Mouse (Mus musculus) neural tube, embryonic 13.5 days (tissue): ENCODE measurements around the gene Olfr877. TPM values are rescaled to one million over a fixed set of nuclear protein-coding genes. Genes with fewer than 3 reads are reported as not detected.

ENCODE experiments used
- ATAC-seq: fragments of 200-750 bp; cut with Nextera tagmentation; 2 replicates; pipeline ENCODE4 v1.8.0; 2017; ENCODE audit warnings: low read depth, mild to moderate bottlenecking, moderate TSS enrichment, moderate library complexity
- H3K27ac ChIP-seq: fragments of 300-500 bp; sonication (generic); replicated peaks from 2 replicates; pipeline ENCODE4 v1.5.1; 2015; ENCODE audit warnings: moderate library complexity, mild to moderate bottlenecking, inconsistent platforms
- H3K27me3 ChIP-seq: fragments of 300-500 bp; sonication (generic); 2 replicates; pipeline ENCODE4 v1.6.1; 2015; ENCODE audit warnings: mild to moderate bottlenecking, inconsistent platforms
- H3K36me3 ChIP-seq: fragments of 300-500 bp; sonication (generic); 2 replicates; pipeline ENCODE4 v1.6.1; 2015; ENCODE audit warnings: mild to moderate bottlenecking, inconsistent platforms
- H3K4me1 ChIP-seq: fragments of 300-500 bp; sonication (generic); replicated peaks from 2 replicates; pipeline ENCODE4 v1.6.1; 2015; ENCODE audit warnings: inconsistent platforms
- H3K4me2 ChIP-seq: fragments of 300-500 bp; sonication (generic); 2 replicates; pipeline ENCODE4 v1.6.1; 2015; ENCODE audit warnings: inconsistent platforms, mild to moderate bottlenecking, moderate library complexity
- H3K4me3 ChIP-seq: fragments of 300-500 bp; sonication (generic); 2 replicates; pipeline ENCODE4 v1.5.1; 2015; ENCODE audit warnings: mild to moderate bottlenecking, inconsistent platforms
- H3K9ac ChIP-seq: fragments of 300-500 bp; sonication (generic); 2 replicates; pipeline ENCODE4 v1.6.1; 2015; ENCODE audit warnings: moderate library complexity, mild to moderate bottlenecking, inconsistent platforms
- H3K9me3 ChIP-seq: fragments of 300-500 bp; sonication (generic); 2 replicates; pipeline ENCODE4 v1.6.1; 2016; ENCODE audit warnings: inconsistent platforms
- WGBS: fragments of 180-500 bp; shearing (Covaris S2); methylation state at CpG from one replicate; pipeline ENCODE4 v1.1.7; 2015; 5-methylcytosine and 5-hydroxymethylcytosine counted together
- polyA plus RNA-seq: library from polyadenylated mRNA; unstranded; fragments of >200 nt; fragmentation: Nextera tagmentation; extraction: Ambion mirVana; gene quantifications from 2 replicates; pipeline ENCODE4 v1.2.1, GENCODE M21; 2015

Olfr877 gene
- polyA plus RNA-seq: not detected in 2 replicates

DNA sequence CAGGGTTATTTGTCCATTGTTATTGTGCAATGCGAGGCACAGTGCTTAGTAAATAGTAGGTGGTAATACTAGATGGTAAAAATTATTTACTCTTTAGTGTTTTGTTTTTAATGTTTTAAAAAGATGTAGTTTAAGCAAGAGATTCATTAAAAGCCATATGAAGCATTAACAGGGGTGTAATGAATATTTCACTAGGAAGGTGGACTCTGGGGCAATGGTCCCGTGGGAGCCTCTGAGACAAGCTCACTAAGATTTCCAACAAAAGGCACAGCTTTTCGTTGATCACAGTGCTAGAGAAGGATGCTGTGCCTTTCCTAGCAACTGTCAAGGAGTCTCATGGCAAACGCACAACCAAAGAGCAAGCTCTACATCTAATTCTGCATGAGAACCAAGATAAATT, at the start of gene Olfr877:
TSS of gene Olfr877 (plus strand) at position 301 of the 400 bp plus-strand sequence.
- H3K9ac ChIP-seq: no peak within 1 kb of the TSS
- H3K27ac ChIP-seq: no peak within 1 kb of the TSS
- ATAC-seq: no peak
- no peaks in the 10 kb centered on the region for H3K4me1 ChIP-seq
- WGBS: 85% methylated on average over 4 of the region's 4 CpGs
- H3K4me2 ChIP-seq: no peak within 1 kb of the TSS
- no peak within 1 kb of the TSS for H3K4me3 ChIP-seq
- no peaks in the 10 kb centered on the region for H3K9me3 ChIP-seq
- no peaks in the 10 kb centered on the region for H3K36me3 ChIP-seq
- H3K27me3 ChIP-seq: no peaks in the 10 kb centered on the region

- H3K36me3 ChIP-seq: no peaks in the 10 kb centered on the region
- no peak overlapping the region for H3K4me3 ChIP-seq
- H3K27ac ChIP-seq: no peak overlapping the region
- H3K4me1 ChIP-seq: no peaks in the 10 kb centered on the region
- H3K27me3 ChIP-seq: no peaks in the 10 kb centered on the region
- ATAC-seq: no peak
- no peaks in the 10 kb centered on the region for H3K9me3 ChIP-seq
- H3K4me2 ChIP-seq: no peak overlapping the region
- H3K9ac ChIP-seq: no peak overlapping the region
These were observed 46.8 kb upstream of the Olfr877 start for GRCm38 (mm10) chr9:37807235-37807634.

GRCm38 (mm10) chr9:37808456-37808855, 45.6 kb upstream of the Olfr877 start:
- no peak for ATAC-seq
- H3K27me3 ChIP-seq: no peaks in the 10 kb centered on the region
- 92% methylated on average over 3 of the region's 3 CpGs for WGBS
- H3K9me3 ChIP-seq: no peaks in the 10 kb centered on the region
- no peaks in the 10 kb centered on the region for H3K36me3 ChIP-seq
- H3K4me2 ChIP-seq: no peak overlapping the region
- H3K4me1 ChIP-seq: no peaks in the 10 kb centered on the region
- no peak overlapping the region for H3K9ac ChIP-seq
- no peak overlapping the region for H3K4me3 ChIP-seq
- H3K27ac ChIP-seq: no peak overlapping the region

- Histone ChIP-seq H3K36me3 (no peaks in the 10 kb centered on the region), H3K4me1 (no peaks in the 10 kb centered on the region), H3K4me3 (no peak overlapping the region), H3K4me2 (no peak overlapping the region), H3K27ac (no peak overlapping the region), H3K27me3 (no peaks in the 10 kb centered on the region), H3K9ac (no peak overlapping the region), H3K9me3 (no peaks in the 10 kb centered on the region)
- WGBS: 74% methylated on average over 2 of the region's 2 CpGs
- no peak for ATAC-seq
These were observed 45.1 kb upstream of the Olfr877 start for GRCm38 (mm10) chr9:37808976-37809375.

DNA sequence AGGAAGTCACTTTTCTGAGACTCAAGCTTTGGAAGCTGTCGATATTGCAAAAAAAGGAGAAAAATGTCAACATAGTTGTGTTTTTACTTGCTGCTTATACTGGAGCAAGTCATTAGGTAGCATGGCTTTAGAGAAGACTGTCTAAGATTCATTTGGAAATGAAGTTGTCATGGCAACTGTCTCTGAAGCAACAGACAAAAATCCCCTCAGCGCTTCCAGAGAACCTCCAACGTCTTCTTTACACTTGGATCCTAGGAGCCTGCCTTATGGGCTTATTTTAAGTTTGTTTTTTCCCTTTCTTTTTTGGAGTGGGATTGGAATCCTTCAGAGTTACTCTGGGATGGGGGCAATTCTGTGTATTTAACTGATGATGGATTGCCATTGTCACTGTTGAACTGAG, 39.4 kb upstream of the Olfr877 start:
- Histone ChIP-seq H3K4me2 (no peak overlapping the region), H3K4me3 (no peak overlapping the region), H3K36me3 (no peaks in the 10 kb centered on the region), H3K9ac (no peak overlapping the region), H3K27me3 (no peaks in the 10 kb centered on the region), H3K4me1 (no peaks in the 10 kb centered on the region), H3K27ac (no peak overlapping the region), H3K9me3 (no peaks in the 10 kb centered on the region)
- 65% methylated on average over 3 of the region's 3 CpGs for WGBS
- ATAC-seq: no peak

DNA sequence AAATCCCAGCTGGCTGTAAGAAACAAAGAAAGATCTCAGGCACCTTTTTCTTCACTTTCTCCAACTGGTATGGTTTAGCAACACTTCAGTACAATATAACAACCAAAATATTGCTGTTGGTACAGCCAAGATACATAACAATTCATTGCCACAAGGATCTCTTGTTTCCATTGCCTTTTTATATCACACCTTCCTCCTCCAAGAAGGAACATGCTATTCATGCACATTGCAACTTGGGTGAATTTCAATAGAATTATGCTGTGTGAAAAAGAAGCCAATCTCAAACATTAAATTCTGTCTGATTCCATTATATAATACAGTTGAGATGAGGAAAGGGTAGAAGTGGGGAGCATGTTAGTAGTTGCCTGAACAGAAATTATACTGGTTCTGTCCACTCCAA, 24.2 kb upstream of the Olfr877 start:
- no peak overlapping the region for H3K4me3 ChIP-seq

DNA sequence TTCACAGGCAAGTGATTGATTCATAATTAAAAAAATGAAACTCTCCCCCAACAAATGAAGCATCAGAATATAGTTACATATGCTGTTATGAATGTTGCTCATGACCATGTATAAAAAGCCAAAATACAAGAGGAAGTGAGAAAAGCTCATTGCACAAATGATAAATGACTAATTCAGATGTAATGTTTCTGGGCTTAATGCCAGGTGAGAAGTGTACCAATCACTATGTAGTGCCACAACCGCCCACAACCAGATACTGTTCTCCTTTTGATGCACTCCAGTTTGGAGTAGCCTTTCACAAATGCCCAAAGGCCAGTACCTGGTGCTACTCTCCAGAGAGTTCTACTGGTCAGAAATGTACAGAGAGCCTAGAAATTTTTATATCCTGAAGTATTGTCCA, 20.7 kb upstream of the Olfr877 start:
- H3K9ac ChIP-seq: no peak overlapping the region
- no peak overlapping the region for H3K4me2 ChIP-seq
- no peaks in the 10 kb centered on the region for H3K4me1 ChIP-seq
- no peaks in the 10 kb centered on the region for H3K36me3 ChIP-seq
- 92% methylated on average over 1 of the region's 1 CpGs for WGBS
- H3K4me3 ChIP-seq: no peak overlapping the region
- ATAC-seq: no peak
- H3K27ac ChIP-seq: no peak overlapping the region
- H3K9me3 ChIP-seq: no peaks in the 10 kb centered on the region
- H3K27me3 ChIP-seq: no peaks in the 10 kb centered on the region

More for the DNA sequence above, 24.2 kb upstream of the Olfr877 start:
- no peak for ATAC-seq
- Histone ChIP-seq H3K36me3 (no peaks in the 10 kb centered on the region), H3K27ac (no peak overlapping the region), H3K4me1 (no peaks in the 10 kb centered on the region), H3K9ac (no peak overlapping the region), H3K27me3 (no peaks in the 10 kb centered on the region), H3K4me2 (no peak overlapping the region), H3K9me3 (no peaks in the 10 kb centered on the region)

GRCm38 (mm10) chr9:37849267-37849666, 4.8 kb upstream of the Olfr877 start:
- H3K27ac ChIP-seq: no peak overlapping the region
- H3K4me1 ChIP-seq: no peaks in the 10 kb centered on the region
- H3K4me3 ChIP-seq: no peak overlapping the region
- no peak overlapping the region for H3K4me2 ChIP-seq
- WGBS: 92% methylated on average over 2 of the region's 2 CpGs
- H3K9ac ChIP-seq: no peak overlapping the region
- ATAC-seq: no peak
- no peaks in the 10 kb centered on the region for H3K36me3 ChIP-seq
- H3K9me3 ChIP-seq: no peaks in the 10 kb centered on the region
- H3K27me3 ChIP-seq: no peaks in the 10 kb centered on the region

GRCm38 (mm10) chr9:37863325-37863724, 9.3 kb downstream of the Olfr877 start:
- Histone ChIP-seq H3K27me3 (no peaks in the 10 kb centered on the region), H3K4me3 (no peak overlapping the region), H3K27ac (no peak overlapping the region), H3K9me3 (no peaks in the 10 kb centered on the region), H3K9ac (no peak overlapping the region), H3K4me1 (no peaks in the 10 kb centered on the region), H3K36me3 (no peaks in the 10 kb centered on the region), H3K4me2 (no peak overlapping the region)
- no peak for ATAC-seq
- 68% methylated on average over 1 of the region's 1 CpGs for WGBS

GRCm38 (mm10) chr9:37870246-37870645, 16.2 kb downstream of the Olfr877 start:
- H3K36me3 ChIP-seq: no peaks in the 10 kb centered on the region
- H3K4me1 ChIP-seq: no peaks in the 10 kb centered on the region
- no peak overlapping the region for H3K4me2 ChIP-seq
- no peak overlapping the region for H3K4me3 ChIP-seq
- WGBS: 83% methylated on average over 1 of the region's 1 CpGs
- no peak overlapping the region for H3K27ac ChIP-seq
- ATAC-seq: no peak
- no peaks in the 10 kb centered on the region for H3K9me3 ChIP-seq
- H3K27me3 ChIP-seq: no peaks in the 10 kb centered on the region
- no peak overlapping the region for H3K9ac ChIP-seq

DNA sequence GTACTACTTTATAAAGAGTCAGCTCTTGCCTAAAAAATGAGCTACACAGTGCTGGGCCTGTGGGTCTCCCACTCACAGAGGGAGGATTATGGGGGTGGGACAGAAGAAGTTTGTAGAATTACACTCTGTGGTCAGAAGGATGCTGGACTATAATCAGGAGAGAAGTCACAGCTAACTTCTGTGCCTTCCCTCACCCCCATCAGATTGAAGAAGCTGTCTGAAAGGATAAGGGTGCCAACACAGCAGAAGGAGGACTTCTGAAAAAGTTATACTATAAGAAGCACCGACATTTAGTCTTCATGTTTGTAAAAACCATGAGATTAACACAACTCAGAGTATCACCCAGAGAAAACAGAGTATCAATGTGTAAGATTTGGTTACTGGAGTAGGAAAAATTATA, 17.0 kb downstream of the Olfr877 start:
- Histone ChIP-seq H3K4me2 (no peak overlapping the region), H3K36me3 (no peaks in the 10 kb centered on the region), H3K9ac (no peak overlapping the region), H3K27me3 (no peaks in the 10 kb centered on the region), H3K9me3 (no peaks in the 10 kb centered on the region), H3K27ac (no peak overlapping the region), H3K4me1 (no peaks in the 10 kb centered on the region), H3K4me3 (no peak overlapping the region)
- ATAC-seq: no peak
- WGBS: 93% methylated on average over 1 of the region's 1 CpGs

DNA sequence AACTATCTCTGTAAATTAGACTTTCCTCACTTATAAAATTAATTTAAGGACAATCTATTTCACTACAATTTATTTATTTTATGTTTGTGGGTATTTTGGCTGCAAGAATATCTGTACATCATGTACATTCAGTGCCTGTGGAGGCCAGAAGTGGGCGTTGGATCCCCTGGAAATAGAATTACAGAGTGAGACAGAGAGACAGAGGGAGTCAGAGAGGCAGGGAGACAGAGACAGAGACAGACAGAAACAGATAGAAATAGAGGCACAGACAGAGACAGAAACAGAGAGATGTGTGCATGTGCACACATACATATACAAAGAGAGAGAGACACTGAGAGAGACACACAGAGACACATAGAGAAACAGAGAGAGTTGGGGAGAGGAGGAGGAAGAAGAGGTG, 17.5 kb downstream of the Olfr877 start:
- Histone ChIP-seq H3K4me1 (no peaks in the 10 kb centered on the region), H3K9me3 (no peaks in the 10 kb centered on the region), H3K4me3 (no peak overlapping the region), H3K27ac (no peak overlapping the region), H3K27me3 (no peaks in the 10 kb centered on the region), H3K4me2 (no peak overlapping the region), H3K9ac (no peak overlapping the region), H3K36me3 (no peaks in the 10 kb centered on the region)
- ATAC-seq: no peak
- 67% methylated on average over 1 of the region's 1 CpGs for WGBS

DNA sequence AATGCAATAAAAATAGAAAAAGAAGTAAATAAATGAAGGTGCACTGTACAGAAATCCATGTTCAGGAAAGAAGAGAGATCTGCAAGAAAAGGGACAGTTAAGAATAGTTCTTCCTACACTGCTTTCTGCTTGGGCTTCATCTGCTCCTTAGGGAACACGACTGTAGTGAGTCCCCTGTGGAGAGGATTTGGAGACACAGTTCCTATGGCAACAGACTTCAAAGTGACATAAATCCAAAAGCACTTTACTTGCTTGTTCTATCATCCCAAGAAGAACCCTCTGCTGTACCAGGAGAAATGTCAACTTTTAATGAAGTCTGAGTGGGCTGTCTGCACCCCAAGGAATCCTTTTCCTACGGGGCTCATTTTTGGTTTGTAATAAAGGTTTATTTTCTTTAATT, 36.9 kb downstream of the Olfr877 start:
- H3K36me3 ChIP-seq: no peaks in the 10 kb centered on the region
- H3K4me3 ChIP-seq: no peak overlapping the region
- no peaks in the 10 kb centered on the region for H3K9me3 ChIP-seq
- no peaks in the 10 kb centered on the region for H3K27me3 ChIP-seq
- H3K27ac ChIP-seq: no peak overlapping the region
- 34% methylated on average over 2 of the region's 2 CpGs for WGBS
- H3K9ac ChIP-seq: no peak overlapping the region
- no peaks in the 10 kb centered on the region for H3K4me1 ChIP-seq
- ATAC-seq: no peak
- no peak overlapping the region for H3K4me2 ChIP-seq
